Mouse (Mus musculus): ENCODE measurements around the gene Hist1h2bg. TPM values are rescaled to one million over a fixed set of nuclear protein-coding genes. Genes with fewer than 3 reads are reported as not detected.
"Not testable (repeated sequence)": the region's sequence is repeated elsewhere in the genome, so short reads cannot be mapped to it uniquely, and the experiment has no call there.

Gene Hist1h2bg
- total RNA-seq, 2 experiments from 2014 or later = 386 to 1,210 TPM

- no peak for ATAC-seq (replicated peaks; ENCODE audit: low FRiP score, low TSS enrichment, poor library complexity, severe bottlenecking)
These were observed 34.0 kb upstream of the Hist1h2bg start for GRCm38 (mm10) chr13:23537006-23537710.

- ATAC-seq (replicated peaks; ENCODE audit: low FRiP score, low TSS enrichment, poor library complexity, severe bottlenecking) = no peak
These were observed 32.9 kb upstream of the Hist1h2bg start for GRCm38 (mm10) chr13:23538249-23538648.

DNA sequence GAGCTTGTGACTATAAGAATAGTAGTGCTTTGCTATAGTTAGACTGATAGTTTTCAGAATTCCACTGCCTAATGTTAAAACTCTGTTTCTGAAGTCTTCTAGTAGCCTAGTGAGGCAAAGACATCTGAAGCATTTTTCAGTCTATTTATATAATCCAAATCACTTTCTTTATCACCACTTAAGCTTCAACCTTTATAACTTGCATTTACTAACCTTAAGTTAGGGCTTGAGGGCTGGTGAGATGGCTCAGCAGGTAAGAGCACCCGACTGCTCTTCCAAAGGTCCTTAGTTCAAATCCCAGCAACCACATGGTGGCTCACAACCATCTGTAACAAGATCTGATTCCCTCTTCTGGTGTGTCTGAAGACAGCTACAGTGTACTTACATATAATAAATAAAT is 31.4 kb upstream of the Hist1h2bg start:
- ATAC-seq (replicated peaks; ENCODE audit: low FRiP score, low TSS enrichment, poor library complexity, severe bottlenecking) = not testable (repeated sequence)

DNA sequence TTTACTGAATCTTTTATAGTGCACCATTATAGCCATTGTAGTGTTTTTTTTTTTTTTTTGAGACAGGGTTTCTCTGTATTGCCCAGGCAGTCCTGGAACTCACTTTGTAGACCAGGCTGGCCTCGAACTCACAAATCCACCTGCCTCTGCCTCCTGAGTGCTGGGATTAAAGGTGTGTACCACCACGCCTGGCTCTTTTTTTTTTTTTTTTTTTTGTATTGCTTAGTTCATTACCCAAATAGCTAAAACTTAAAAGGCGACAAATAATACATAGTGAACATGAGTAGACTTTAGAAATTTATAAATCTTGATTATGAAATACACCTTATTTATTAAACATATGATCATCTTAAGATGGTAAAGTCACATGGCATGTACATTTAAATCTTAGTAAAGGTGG is 29.7 kb upstream of the Hist1h2bg start:
- no peak for ATAC-seq (replicated peaks; ENCODE audit: low FRiP score, low TSS enrichment, poor library complexity, severe bottlenecking)

DNA sequence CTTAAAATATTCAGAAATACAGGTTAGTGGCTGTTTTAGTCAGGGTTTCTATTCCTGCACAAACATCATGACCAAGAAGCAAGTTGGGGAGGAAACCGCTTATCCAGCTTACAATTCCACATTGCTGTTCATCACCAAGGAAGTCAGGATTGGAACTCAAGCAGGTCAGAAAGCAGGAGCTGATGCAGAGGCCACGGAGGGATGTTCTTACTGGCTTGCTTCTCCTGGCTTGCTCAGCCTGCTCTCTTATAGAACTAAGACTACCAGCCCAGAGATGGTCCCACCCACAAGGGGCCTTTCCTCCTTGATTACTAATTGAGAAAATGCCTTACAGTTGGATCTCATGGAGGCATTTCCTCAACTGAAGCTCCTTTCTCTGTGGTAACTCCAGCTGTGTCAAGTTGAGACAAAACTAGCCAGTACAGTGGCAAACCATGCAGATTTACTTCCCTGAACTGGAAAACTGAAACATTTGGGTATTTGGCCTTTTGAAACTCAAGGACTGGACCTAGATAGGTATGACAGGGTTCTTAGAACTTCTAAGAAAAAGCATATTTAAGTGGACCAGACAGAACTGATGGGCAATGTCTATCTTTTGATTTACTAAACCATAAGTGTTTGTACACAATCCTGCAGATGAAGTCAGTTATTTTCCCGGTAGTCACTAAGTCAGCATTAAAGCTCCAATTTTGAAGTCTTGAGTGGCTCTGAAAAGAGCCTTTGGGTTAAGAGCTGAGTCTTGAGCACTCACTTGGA is 28.8 kb upstream of the Hist1h2bg start:
- ATAC-seq (replicated peaks; ENCODE audit: low FRiP score, low TSS enrichment, poor library complexity, severe bottlenecking) = not testable (repeated sequence)

DNA sequence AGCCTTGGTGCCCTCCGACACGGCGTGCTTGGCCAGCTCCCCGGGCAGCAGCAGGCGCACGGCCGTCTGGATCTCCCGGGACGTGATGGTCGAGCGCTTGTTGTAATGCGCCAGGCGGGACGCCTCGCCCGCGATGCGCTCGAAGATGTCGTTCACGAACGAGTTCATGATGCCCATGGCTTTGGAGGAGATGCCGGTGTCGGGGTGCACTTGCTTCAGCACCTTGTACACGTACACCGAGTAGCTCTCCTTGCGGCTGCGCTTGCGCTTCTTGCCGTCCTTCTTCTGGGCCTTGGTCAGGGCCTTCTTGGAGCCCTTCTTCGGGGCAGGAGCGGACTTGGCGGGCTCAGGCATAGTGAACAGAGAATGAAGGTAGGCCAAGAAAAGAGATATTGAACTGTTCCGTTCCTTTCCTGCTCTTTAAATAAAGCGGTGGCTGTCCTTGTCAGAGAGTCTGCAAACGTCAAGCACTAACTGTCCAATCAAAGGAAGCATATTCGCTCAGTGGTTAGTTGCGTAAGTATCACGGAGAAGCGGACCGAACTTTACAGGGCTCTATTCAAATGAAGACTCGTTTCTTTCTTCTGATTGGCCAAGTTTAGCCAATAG is 28.1 kb upstream of the Hist1h2bg start, which contains the start of gene Hist1h2bh:
TSS of gene Hist1h2bh (minus strand) at position 394 of the 609 bp plus-strand sequence.
- peak; percentile 89 for ATAC-seq (replicated peaks; ENCODE audit: low FRiP score, low TSS enrichment, poor library complexity, severe bottlenecking)

DNA sequence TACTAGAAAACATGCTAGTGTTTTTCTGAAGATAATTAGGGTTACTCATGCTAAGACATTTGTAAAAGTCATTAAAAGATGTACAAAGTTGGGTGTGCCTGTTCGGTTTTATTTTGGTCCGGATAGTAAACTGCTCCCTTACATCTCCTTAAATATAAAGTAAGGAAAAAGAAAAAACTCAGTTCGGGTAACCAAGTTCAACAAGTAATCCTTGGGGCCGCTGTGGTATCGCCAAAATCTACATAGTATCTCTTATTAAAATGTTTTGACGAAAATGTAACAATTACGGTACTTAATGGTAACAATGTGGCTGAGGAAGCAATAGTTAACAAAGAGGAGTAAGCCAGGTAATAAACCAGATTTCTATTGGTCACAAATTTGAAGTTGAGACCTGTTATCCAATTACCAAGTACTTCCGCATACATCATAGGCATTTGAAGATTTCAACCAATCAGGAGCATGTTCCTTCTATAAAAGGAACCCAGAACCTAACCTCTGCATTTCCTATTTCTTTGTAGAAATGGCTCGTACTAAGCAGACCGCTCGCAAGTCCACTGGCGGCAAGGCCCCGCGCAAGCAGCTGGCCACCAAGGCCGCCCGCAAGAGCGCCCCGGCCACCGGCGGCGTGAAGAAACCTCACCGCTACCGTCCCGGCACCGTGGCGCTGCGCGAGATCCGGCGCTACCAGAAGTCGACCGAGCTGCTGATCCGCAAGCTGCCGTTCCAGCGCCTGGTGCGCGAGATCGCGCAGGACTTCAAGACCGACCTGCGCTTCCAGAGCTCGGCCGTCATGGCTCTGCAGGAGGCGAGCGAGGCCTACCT is 27.0 kb upstream of the Hist1h2bg start, which contains the start of gene Hist1h3f:
TSS of gene Hist1h3f (plus strand) at position 88 of the 822 bp plus-strand sequence.
- peak; percentile 79 for ATAC-seq (replicated peaks; ENCODE audit: low FRiP score, low TSS enrichment, poor library complexity, severe bottlenecking)

GRCm38 (mm10) chr13:23544787-23545120 is 26.4 kb upstream of the Hist1h2bg start:
- peak; percentile 31 for ATAC-seq (replicated peaks; ENCODE audit: low FRiP score, low TSS enrichment, poor library complexity, severe bottlenecking)

DNA sequence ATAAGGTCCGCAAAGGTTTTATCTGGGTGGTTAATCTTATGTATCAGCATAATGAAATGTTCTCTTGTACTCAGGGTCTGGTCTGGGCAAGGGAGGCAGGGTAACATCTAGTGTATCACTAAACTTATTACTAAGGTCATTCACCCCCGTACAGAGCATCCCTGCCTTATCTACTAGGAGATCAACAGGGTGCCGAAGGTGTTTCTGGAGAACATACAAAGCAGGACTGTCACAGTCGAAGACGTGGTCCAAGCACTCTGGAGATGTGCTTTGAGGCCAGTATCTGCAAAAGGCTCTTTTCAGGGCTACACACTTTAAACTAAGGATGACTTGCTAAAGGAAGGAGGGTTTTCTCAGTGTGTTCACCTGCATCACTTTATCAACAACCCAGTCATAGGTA is 24.5 kb upstream of the Hist1h2bg start:
- ATAC-seq (replicated peaks; ENCODE audit: low FRiP score, low TSS enrichment, poor library complexity, severe bottlenecking) = no peak

- no peak for ATAC-seq (replicated peaks; ENCODE audit: low FRiP score, low TSS enrichment, poor library complexity, severe bottlenecking)
These were observed 20.4 kb upstream of the Hist1h2bg start for GRCm38 (mm10) chr13:23550761-23551145.

- ATAC-seq (replicated peaks; ENCODE audit: low FRiP score, low TSS enrichment, poor library complexity, severe bottlenecking) = peak; percentile 61
These were observed 19.9 kb upstream of the Hist1h2bg start, which contains the start of gene Hist1h4f for GRCm38 (mm10) chr13:23551146-23551834. Hist1h4f (minus strand) TSS chr13:23551648.

GRCm38 (mm10) chr13:23551931-23552914 is 19.0 kb upstream of the Hist1h2bg start:
- no peak for ATAC-seq (replicated peaks; ENCODE audit: low FRiP score, low TSS enrichment, poor library complexity, severe bottlenecking)

DNA sequence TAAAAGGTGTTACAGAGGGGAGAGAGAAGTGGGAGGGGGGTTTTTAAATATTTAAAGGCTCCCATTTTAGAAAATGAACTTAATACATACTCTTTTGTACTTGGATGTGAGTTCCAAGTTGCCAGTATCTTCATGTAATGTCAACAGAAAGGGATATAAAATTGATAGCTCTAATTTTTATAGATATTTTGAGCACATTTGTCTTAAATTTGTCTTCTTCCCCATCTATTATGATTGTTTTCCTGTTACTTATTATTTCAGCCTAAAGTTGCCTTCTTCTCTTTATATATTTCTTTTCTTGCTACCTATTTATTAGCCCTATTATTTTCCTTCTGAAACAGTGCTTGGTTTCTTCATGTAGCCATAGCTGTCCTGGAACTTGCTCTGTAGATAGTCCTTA is 18.2 kb upstream of the Hist1h2bg start, which contains the start of gene Hist1h1d:
TSS of gene Hist1h1d (plus strand) at position 301 of the 400 bp plus-strand sequence.
- ATAC-seq (replicated peaks; ENCODE audit: low FRiP score, low TSS enrichment, poor library complexity, severe bottlenecking) = no peak

- ATAC-seq (replicated peaks; ENCODE audit: low FRiP score, low TSS enrichment, poor library complexity, severe bottlenecking) = no peak
These were observed 16.8 kb upstream of the Hist1h2bg start for GRCm38 (mm10) chr13:23554393-23554792.

GRCm38 (mm10) chr13:23554925-23555838 is 16.0 kb upstream of the Hist1h2bg start:
- ATAC-seq (replicated peaks; ENCODE audit: low FRiP score, low TSS enrichment, poor library complexity, severe bottlenecking) = peak; percentile 66

- ATAC-seq (replicated peaks; ENCODE audit: low FRiP score, low TSS enrichment, poor library complexity, severe bottlenecking) = peak; percentile 60
These were observed 15.3 kb upstream of the Hist1h2bg start for GRCm38 (mm10) chr13:23555839-23556416.

Measured in megakaryocyte-erythroid progenitor cell, adult 5-6 weeks (primary cell).